Mouse (Mus musculus): ENCODE data around the gene Mrpl51. TPM values are rescaled to one million over a fixed set of nuclear protein-coding genes. Genes with fewer than 3 reads are reported as not detected.
A peak's percentile ranks its signal among the peaks of the same experiment; 100 is the strongest.

The Mrpl51 gene
- 100 to 1,000 TPM; 212 to 225 TPM for total RNA-seq (2021)
- long read RNA-seq, experiment 1, transcript Mrpl51-202 (3 exons, 855 nt) = minor isoform, 8 of 307 reads
- long read RNA-seq, experiment 1, transcript Mrpl51-201 (3 exons, 3,427 nt) = major isoform, 106 of 307 reads
- long read RNA-seq, experiment 1, partial matches to known transcripts = 191 of 307 reads
- long read RNA-seq, experiment 1, other reads (novel, unspliced or antisense) = 2 of 307 reads
- long read RNA-seq, experiment 2, transcript Mrpl51-201 (3 exons, 3,427 nt) = major isoform, 149 of 367 reads
- long read RNA-seq, experiment 2, transcript Mrpl51-202 (3 exons, 855 nt) = minor isoform, 9 of 367 reads
- long read RNA-seq, experiment 2, partial matches to known transcripts = 207 of 367 reads
- long read RNA-seq, experiment 2, other reads (novel, unspliced or antisense) = 2 of 367 reads

DNA sequence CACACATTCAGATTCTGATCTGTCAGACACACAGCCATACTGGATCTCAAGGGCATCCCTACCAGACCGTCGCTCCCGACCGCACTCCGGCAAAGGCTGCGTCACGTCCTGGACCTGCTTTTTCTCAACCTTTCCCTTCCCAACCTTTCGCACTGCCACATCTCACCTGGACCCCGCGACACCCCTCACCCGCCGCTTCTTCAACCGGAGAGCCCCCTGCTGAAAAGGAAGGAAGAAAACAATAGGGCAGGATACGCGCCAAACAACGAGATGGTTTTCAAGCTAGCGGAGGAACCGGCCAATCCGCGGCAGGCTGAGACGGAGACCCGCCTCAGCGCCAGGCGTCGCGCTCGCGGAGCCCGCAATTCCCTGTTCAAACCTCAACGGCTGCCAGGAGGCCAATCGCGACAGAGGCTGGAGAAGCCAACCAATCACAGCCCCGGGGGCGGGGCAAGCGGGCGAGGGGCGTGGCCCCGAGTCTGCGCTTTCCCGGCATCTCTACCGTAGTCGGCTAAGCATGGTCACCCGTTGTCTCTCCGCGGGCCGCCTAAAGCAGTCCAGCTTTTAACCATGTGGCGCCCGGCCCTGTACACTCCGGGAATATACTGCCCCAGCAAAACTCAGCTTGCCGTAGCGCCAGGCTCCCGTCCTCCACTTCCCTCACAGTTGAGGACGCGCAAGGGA is at the start of gene Mrpl51, which contains the start of gene Ncapd2:
TSS of gene Mrpl51 (plus strand) at position 470 of the 684 bp plus-strand sequence.
TSS of gene Ncapd2 (minus strand) at position 370 of the 684 bp plus-strand sequence.
- intact Hi-C loops (cut with DNase I) = no loop called here
- peak; percentile 95 to 97 for DNase-seq

DNA sequence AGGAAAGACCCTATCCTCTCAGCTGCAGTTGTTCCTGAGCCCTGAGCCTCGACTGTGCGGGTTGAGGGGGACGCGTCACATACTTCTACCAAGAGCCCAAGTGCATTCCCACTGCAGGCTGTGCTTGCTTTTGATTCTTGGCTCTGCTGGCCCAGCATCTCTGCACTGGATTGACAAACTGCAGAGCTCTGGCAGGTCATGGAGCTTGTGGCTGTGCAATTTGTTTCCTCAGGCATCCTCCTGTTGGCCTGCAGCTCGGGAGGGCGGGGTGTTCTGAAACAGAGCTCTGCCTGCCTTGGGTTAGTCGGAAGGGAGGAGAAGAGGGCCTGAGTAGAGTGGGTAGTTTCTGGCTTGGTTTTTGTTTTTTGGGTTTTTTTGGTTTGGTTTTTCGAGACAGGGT is 49.2 kb upstream of the Mrpl51 start:
- intact Hi-C loops (cut with DNase I) = no loop called here
- no peak for DNase-seq

DNA sequence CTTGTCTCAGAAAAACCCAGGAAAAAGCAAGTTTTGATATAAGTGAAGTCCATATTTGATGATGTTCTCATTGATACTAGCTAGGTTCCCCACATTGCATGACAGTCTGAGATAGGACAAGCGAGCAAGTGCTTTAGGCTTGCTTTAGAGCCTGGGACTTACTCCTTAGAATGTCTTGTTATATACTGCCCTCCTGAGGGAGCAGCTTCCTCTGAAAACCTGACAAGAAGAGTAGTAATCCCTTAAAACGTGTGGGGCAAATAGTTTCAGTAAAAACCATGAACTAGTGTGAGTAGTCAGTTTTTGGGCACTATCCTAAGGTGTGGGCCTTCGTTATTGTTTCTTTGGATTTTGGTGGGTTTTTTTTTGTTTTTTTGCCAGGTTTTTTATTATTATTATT is 48.5 kb upstream of the Mrpl51 start:
- no peak for DNase-seq
- intact Hi-C loops (cut with DNase I) = no loop called here

DNA sequence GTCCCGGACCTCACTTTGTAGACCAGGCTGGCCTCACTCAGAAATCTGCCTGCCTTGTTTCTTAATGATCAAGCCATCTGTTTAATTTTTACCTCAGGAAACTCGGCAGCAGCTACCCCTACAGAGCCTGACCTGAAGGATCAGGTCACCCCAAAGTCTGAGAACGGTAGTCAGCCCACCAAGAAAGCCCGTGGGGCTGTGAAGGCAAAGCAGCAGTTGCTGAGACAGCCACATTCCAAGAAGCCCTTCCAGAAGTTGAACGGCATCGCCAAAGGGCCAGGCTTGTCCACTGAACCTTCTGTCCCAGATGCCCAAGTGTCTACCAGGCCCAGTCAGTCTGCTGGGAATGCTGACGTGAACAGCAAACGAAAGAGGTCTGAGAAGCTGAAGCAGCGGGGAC is 47.7 kb upstream of the Mrpl51 start:
- no peak for DNase-seq
- intact Hi-C loops (cut with DNase I) = no loop called here

DNA sequence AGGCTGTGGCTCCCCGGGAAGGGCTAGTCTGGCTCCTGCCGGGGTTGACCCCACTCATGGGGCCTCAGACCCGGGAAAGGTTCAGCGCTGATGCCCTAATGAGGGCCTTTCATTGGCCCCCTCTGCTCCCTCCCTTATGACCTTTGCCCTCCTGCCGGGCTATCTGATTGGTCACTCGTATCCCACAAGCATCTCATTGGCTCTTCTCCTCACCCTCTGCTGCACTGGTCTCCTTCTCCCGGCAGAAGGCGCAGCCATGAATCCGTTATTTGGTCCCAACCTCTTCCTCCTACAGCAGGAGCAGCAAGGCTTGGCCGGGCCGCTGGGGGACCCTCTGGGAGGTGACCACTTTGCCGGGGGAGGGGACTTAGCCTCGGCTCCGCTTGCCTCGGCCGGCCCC is 46.6 kb upstream of the Mrpl51 start, which contains the start of gene Iffo1:
TSS of gene Iffo1 (plus strand) at position 241 of the 400 bp plus-strand sequence.
- DNase-seq = peak; percentile 77 to 87
- intact Hi-C loops (cut with DNase I) = no loop called here

DNA sequence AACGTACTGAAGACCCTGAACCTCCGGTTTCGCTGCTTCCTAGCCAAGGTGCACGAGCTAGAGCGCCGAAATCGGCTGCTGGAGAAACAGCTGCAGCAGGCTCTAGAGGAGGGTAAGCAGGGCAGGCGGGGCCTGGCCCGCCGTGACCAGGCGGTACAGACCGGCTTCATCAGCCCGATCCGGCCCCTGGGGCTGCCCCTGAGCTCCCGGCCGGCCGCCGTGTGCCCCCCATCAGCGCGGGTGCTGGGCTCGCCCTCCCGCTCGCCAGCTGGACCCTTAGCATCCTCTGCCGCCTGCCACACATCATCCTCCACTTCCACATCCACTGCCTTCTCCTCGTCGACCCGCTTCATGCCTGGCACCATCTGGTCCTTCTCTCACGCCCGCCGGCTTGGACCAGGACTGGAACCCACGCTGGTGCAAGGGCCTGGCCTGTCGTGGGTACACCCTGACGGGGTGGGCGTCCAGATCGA is 46.1 kb upstream of the Mrpl51 start:
- no peak for DNase-seq
- intact Hi-C loops (cut with DNase I) = no loop called here

DNA sequence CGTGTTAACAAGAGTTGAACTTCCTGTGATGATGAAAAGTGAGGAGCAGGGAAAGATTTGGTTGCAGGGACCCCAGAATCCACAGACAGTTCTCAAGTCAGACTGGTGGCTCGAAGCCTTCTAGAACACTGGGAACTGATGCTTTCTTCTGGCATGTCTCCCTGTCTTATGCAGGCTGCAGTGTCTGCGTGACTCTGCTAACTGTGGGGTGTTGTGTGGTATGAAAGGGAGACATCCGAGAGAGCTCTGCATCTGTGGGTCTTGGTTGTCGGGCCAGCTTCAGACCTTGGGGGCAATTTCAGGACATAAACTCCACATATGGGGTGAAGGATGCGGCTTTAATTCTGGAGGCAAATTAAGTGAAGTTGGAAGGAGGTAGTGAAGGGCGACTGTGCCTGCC is 45.5 kb upstream of the Mrpl51 start:
- intact Hi-C loops (cut with DNase I) = no loop called here

DNA sequence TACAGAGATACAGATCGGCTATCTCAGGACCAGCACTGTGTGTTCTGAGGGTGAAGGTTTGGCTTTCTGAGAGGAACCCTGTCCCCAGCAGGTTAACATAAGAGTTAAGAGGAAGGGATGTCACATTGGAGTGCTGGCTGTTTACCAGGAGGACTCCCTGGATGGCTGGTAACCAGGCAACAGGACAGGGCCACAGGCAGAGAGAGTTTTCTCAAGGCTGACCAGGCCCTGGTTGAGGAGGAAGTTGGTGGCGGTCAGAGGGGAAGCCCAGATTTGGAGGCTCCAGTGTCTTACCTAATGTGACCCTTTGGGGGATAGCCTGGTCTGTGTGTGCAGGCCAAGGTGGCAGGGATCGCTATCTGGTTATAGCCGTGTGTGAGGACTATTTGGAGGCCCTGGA is 44.8 kb upstream of the Mrpl51 start:
- peak in 1 of 2 experiments; percentile 37 for DNase-seq
- intact Hi-C loops (cut with DNase I) = no loop called here

More for the DNA sequence above, 45.5 kb upstream of the Mrpl51 start:
- DNase-seq = no peak

DNA sequence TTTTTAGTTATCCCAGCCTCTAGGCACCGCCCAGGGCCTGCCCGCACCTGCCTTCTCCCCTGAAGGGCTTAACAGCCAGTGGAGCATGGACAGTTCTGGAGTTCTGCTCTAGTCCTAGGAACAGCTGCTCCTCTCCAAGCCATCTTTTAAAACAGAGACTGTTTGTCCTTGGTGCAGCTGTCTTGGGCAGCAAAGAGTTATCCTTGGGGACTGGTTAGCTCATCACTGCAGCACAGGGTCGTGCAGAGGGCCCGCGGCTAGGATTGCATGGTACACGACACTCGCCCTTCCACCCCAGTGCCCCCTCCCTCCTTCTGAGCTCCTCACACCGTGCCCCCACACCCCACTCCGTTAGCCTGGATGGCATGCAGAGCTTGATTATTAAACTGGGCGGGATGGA is 44.3 kb upstream of the Mrpl51 start:
- intact Hi-C loops (cut with DNase I) = no loop called here
- no peak for DNase-seq

DNA sequence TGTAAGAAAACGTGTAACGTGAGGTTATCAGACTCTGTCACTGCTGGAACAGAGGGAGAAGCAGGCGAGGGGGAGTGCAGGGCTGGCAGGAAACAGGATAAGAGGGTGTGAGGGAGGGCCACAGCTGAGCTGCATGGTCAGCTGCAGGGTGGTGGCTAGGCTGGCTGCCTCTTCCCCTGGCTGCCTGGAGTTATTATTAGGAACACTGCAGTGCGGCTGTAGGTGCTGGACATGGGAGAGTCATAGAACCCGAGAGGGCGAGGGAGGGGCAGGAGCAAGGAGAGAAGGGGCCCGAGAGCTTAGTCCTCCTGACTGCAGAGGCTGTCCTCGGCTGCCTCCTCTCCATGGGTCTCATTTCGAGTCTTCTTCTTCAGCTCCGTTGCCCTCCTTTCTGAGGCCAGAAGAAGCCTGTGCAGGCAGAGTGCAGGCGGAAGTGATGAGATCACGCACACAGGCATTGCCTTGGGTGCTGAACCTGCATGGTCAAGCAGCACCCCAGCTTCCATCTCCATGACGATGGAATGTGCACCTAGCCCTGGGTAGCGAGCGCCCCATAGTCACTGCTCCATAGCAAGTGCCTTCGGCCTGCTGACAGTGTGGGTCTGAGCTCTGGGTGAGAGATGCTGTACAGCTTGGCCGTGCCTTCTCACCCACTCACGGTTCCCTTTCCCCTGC is 43.2 kb upstream of the Mrpl51 start:
- peak; percentile 55 to 62 for DNase-seq
- intact Hi-C loops (cut with DNase I) = no loop called here

DNA sequence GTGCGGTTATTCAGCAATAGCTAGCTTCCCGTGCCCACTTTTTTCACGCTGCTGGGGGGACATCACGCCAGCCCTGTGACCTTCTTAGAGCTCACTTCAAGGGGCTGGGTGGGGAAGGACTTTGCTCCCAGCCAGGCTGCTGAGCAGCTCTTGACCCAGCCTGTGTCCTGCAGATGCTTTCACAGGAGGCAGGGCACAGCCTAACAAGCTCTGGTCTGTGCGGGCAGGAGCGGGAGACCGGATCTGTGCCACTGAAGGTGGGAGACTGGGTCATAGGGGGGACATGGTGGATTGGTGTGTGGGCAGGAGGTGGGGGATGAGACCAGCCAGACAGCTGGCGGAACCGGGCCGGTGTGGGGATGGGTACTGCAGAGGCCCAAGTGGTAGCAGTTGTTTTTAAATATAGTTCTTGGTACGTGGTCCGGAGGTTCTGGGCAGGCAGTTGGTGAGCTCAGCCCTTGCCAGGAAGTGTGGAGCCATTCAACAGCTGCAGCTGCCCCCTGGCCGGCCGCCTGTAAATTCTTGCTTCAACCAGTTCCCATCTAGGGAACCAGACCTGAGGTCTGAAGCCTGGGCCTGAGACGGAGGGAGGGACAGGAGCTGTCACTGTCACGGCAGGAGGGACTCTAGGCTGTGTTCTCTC is 42.6 kb upstream of the Mrpl51 start:
- peak; percentile 73 to 80 for DNase-seq
- intact Hi-C loops (cut with DNase I) = no loop called here

DNA sequence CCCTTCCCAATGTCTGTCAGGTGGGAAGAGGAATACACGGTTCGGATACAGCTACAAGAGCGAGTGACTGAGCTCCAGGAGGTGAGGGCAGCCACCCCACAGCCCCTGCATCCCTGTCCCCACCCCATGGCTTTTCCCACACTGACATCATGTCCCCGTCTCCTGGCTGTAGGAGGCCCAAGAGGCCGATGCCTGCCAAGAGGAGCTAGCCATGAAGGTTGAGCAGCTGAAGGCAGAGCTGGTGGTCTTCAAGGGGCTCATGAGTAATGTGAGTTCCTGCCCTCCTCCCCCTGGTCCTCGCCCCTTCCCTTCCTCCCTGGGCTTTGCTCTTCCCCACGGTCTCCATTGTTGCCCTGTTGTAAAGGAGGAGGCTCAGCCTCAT is 42.0 kb upstream of the Mrpl51 start:
- intact Hi-C loops (cut with DNase I) = no loop called here

DNA sequence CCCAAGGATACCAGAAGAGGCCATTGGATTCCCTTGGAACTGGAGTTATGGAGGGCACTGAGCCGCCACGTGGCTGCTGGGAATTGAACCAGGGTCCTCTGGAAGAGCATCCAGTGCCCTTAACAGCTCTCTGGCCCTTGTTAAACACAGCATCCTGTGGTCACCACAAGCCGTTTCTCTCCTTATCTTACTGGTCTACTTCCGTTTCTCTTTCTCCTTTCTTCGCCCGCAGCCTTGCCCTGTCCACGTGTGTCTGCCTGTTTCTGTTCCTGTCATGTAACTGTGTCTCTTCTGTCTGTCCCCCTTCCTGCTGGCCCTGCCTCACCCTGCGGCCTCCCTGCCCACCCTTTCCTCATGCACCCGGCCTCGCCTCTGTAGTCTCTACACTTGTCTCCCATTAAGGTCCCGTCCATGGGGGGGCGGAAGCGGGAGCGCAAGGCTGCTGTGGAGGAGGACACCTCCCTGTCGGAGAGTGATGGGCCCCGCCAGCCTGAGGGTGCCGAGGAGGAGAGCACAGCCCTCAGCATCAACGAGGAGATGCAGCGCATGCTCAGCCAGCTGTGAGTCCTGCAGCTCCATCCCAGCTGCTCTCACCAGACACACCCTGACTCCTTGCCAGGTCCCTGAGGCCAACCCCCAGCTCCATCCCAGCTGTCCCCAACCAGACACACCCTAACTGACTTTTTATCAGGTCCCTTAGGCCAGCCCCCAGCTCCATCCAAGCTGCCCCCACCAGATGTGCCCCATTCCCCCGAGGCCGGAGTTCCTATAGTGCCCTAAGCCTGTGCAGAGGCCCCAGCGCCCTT is 39.2 kb upstream of the Mrpl51 start:
- intact Hi-C loops (cut with DNase I) = loop anchor here (5.0 kb wide), 1 partner anchor 120 kb away; no protein-coding TSS in a partner anchor
- DNase-seq = peak; percentile 67 to 72

More for the DNA sequence above, 42.0 kb upstream of the Mrpl51 start:
- no peak for DNase-seq

DNA sequence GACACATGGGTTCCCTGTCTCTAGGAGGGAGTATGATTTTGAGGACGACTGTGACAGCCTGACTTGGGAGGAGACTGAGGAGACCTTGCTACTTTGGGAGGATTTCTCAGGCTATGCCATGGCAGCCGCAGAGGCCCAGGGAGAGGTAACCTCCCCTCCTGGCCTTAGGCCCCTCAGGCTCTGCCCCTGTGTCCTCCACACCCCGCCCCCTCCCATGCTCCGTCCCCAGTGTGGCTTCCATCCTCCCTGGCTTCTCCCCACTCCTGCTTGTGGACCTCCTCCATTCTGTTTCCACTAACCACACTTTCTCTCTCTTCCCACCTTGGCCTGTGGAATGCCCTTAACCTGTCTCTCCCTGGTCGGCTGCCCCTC is 38.6 kb upstream of the Mrpl51 start:
- DNase-seq = no peak
- intact Hi-C loops (cut with DNase I) = loop anchor here (5.0 kb wide), 1 partner anchor 119 kb away; no protein-coding TSS in a partner anchor

DNA sequence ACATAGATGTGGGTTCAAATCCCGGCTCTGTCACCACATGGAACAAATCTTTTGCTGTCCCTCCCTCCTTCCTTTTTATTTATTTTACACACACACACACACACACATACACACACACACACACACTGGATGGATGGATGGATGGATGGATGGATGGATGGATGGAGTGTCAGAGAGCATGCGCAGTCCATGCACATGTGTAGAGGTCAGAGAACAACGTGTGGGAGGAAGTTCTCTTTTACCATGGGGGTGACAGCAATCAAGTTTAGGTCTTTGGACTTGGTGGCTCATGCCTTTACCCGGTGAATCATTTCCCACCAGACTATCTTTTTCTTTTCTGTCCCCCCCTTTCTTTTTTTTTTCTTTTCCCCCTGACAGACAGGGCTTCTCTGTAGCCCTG is 37.9 kb upstream of the Mrpl51 start:
- no peak for DNase-seq
- intact Hi-C loops (cut with DNase I) = loop anchor here (5.0 kb wide), 1 partner anchor 119 kb away; no protein-coding TSS in a partner anchor

DNA sequence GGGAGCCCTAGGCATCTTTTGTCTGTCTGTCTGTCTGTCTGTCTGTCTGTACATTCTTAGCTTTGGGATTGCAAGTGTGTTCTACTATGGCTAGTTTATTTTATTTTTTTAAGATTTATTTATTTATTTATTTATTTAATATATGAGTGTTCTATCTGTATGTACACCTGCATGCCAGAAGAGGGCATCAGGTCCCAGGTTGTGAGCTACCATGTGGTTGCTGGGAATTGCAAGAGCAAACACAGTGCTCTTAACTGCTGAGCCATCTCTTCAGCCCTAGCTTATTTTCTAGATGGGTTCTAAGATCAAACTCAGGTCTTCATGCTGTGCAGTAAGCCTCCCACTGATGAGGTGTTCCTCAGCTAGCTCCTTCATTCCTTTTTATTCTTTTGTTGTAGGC is 37.1 kb upstream of the Mrpl51 start:
- intact Hi-C loops (cut with DNase I) = loop anchor here (5.0 kb wide), 1 partner anchor 118 kb away; no protein-coding TSS in a partner anchor
- DNase-seq = no peak

DNA sequence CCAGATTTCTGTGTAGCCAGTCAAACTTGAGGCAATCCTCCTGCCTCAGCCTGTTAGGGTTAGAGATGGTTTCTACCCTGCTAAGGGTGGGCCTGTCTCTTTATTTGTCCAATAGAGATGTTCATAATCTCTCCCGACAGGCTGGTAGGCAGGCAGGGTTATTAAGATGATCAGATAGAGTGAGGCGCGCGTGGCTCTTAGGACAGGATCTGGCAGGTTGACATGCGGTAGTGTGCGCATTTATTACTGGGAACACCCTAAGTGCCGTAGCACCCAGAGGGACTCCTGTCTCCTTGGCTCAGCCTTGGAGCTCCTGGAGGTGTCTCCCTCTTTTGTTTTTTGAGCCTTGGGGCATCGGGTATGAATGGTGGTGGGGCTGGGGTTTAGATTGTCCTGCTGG is 36.3 kb upstream of the Mrpl51 start:
- intact Hi-C loops (cut with DNase I) = no loop called here
- DNase-seq = no peak

DNA sequence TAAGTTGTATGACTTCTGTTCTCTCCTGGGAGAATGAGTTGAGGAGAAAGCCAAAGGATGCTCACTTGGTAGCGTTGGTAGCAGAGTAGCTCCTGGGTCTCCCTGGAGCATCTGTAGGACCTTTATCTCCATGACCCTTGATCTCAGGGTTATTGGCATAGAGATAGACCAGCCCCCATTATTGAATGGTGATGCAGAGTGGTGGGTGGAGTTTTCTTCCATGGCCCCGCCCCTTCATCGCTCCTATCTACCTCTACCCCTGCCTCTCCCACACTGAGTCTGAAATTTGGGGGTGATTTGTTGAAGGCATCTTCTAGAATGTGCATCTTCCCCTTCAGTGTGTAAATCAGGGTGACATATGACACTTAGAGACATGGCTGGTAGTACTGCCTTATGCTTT is 35.1 kb upstream of the Mrpl51 start:
- no peak for DNase-seq
- intact Hi-C loops (cut with DNase I) = no loop called here

DNA sequence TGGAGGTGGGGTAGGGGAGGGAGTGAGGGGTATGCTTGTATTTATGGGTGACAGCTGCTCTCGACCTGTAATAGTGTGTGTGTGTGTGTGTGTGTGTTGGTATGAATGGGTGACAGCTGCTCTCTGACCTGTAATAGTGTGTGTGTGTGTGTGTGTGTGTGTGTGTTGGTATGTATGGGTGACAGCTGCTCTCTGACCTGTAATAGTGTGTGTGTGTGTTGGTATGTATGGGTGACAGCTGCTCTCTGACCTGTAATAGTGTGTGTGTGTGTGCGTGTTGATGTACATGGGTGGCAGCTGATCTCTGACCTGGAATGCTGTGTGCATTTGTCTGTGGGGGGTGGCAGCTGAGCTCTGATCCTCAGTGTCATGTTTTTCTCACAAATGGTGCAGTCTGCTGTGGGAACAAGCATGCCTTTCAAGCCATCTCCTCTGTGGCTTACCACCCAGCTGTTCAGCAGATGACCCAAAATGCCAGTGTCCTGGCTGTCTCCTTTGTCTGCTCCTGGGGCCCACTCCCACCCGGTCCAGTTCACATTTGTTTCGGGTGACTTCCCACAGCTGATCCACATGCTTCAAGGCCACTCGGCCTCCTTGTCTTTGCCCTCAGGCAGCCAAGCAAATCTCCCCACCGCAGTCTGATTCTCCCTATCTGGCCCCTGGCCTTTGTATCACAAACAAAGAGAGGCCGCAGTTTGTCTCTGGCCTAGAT is 34.5 kb upstream of the Mrpl51 start:
- no peak for DNase-seq
- intact Hi-C loops (cut with DNase I) = no loop called here
